Mouse (Mus musculus) frontal cortex, postnatal 36 days (tissue): ENCODE measurements around the gene Cep128.
"Not testable (repeated sequence)": the region's sequence is repeated elsewhere in the genome, so short reads cannot be mapped to it uniquely, and the experiment has no call there.

Experiments
- DNase-seq, 2 experiments: peaks; one replicate each; pipeline ENCODE4 v3.0.0; 2022; ENCODE audit warnings: low spot score in 2 of 2

The Cep128 gene

GRCm38 (mm10) chr12:91384281-91385017 is at the start of gene Cep128, which contains the start of gene Tshr:
Cep128 (minus strand) TSS chr12:91384409.
Tshr (plus strand) TSS chr12:91384563.
- peak; percentile 88 to 96 for DNase-seq

GRCm38 (mm10) chr12:91427129-91427528 is 42.9 kb upstream of the Cep128 start:
- no peak for DNase-seq

GRCm38 (mm10) chr12:91426499-91426898 is 42.3 kb upstream of the Cep128 start:
- DNase-seq: no peak

GRCm38 (mm10) chr12:91423125-91423820 is 39.1 kb upstream of the Cep128 start:
- peak; percentile 8 to 46 for DNase-seq

- DNase-seq: no peak
Observed at GRCm38 (mm10) chr12:91421272-91421671, 37.1 kb upstream of the Cep128 start.

- peak; percentile 54 to 56 for DNase-seq
Observed at GRCm38 (mm10) chr12:91418791-91419190, 34.6 kb upstream of the Cep128 start.

- DNase-seq: no peak
Observed at GRCm38 (mm10) chr12:91416828-91417227, 32.6 kb upstream of the Cep128 start.

GRCm38 (mm10) chr12:91415112-91415511 is 30.9 kb upstream of the Cep128 start:
- no peak for DNase-seq

GRCm38 (mm10) chr12:91412461-91413182 is 28.4 kb upstream of the Cep128 start:
- no peak for DNase-seq

- DNase-seq: no peak
Observed at GRCm38 (mm10) chr12:91410306-91410705, 26.1 kb upstream of the Cep128 start.

- DNase-seq: no peak
Observed at GRCm38 (mm10) chr12:91401049-91401352, 16.8 kb upstream of the Cep128 start.

- peak; percentile 72 to 90 for DNase-seq
Observed at GRCm38 (mm10) chr12:91400232-91401048, 16.2 kb upstream of the Cep128 start.

GRCm38 (mm10) chr12:91383516-91384264 is 519 bp downstream of the Cep128 start:
- peak in 1 of 2 experiments; percentile 1 for DNase-seq

- no peak for DNase-seq
Observed at GRCm38 (mm10) chr12:91369173-91369572, 15.0 kb downstream of the Cep128 start.

- no peak for DNase-seq
Observed at GRCm38 (mm10) chr12:91353783-91354182, 30.4 kb downstream of the Cep128 start.

- DNase-seq: not testable (repeated sequence)
Observed at GRCm38 (mm10) chr12:91338656-91339055, 45.6 kb downstream of the Cep128 start.

- DNase-seq: no peak
Observed at GRCm38 (mm10) chr12:91327527-91327926, 56.7 kb downstream of the Cep128 start.

GRCm38 (mm10) chr12:91326104-91326503 is 58.1 kb downstream of the Cep128 start:
- peak in 1 of 2 experiments; percentile 45 for DNase-seq

GRCm38 (mm10) chr12:91315026-91315425 is 69.2 kb downstream of the Cep128 start:
- no peak for DNase-seq

GRCm38 (mm10) chr12:91313974-91314587 is 70.1 kb downstream of the Cep128 start:
- peak in 1 of 2 experiments; percentile 66 for DNase-seq
